Mouse (Mus musculus) erythroid progenitor cell, adult 5-6 weeks (primary cell): ENCODE measurements around the gene Cnst. TPM values are rescaled to one million over a fixed set of nuclear protein-coding genes. Genes with fewer than 3 reads are reported as not detected.
A peak's percentile ranks its signal among the peaks of the same experiment; 100 is the strongest.

ENCODE experiments used
- ATAC-seq: replicated peaks from 2 replicates; pipeline ENCODE4 v1.8.0; 2016; ENCODE audit warnings: moderate number of reproducible peaks, mild to moderate bottlenecking, moderate TSS enrichment, inconsistent platforms; ENCODE audit not compliant: poor library complexity, low FRiP score, severe bottlenecking
- total RNA-seq, 2 experiments: library from RNA; stranded (forward) in 1 of 2; stranded (reverse) in 1 of 2; fragments of 150-400 nt in 1 of 2; fragments of 186-747, 209-891 nt in 1 of 2; gene quantifications; 2 replicates each; pipeline versions ENCODE4 v1.2.3 to v1.2.4; 2015 to 2017; ENCODE audit warnings: low replicate concordance in 2 of 2

Gene Cnst
- total RNA-seq, 2 experiments from 2014 or later, result 37.3 to 37.8 TPM

DNA sequence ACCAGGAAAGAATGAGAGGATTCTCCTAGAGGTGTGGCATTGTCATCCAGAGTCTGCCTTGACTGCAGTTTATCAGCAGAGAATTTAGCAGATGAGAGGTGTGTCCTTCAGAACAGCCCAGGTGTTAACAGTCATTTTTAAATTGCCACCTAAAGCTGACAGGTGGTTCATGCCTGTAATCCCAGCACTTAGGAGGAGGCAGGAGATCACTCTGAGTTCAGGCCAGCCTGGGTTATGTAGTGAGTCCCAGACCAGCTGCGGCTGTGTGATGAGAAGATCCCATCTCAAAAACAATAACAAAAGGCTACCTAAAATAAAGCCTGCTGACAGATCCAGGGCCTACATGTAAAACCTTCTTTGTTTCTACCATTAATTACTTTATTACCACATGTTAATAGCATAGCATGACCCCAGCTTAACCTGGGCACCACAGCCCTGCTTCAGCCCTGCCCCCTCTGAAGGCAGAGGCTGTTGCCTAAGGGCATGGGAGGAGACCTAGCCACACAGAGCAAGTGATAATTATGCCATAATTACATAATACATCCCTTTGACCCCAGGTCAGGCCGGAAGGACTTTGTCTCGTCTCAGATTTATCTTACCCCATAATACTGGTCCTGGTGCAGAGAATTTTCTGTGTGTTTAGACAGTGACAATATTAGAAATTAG, 40.4 kb downstream of the Cnst start:
- no peak for ATAC-seq

DNA sequence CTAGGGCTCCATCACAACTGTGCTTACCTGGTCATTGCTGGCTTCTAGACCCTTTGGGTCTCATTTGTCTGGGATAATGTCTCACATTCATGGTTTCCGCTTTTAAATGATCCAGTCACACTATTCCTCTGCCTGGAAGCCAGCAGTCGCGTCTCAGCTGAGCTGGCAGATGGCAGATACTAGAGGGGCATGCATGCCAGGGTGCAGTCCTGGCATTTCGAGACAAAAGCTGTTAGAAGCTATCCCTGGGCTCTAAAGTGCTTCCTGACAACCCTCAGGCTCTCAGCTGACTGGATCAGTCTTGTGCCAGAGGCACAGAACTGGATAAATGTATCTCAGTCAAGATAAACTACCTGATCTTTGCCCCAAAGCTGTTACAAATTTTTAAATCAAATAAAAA, 42.1 kb downstream of the Cnst start:
- ATAC-seq, result no peak

DNA sequence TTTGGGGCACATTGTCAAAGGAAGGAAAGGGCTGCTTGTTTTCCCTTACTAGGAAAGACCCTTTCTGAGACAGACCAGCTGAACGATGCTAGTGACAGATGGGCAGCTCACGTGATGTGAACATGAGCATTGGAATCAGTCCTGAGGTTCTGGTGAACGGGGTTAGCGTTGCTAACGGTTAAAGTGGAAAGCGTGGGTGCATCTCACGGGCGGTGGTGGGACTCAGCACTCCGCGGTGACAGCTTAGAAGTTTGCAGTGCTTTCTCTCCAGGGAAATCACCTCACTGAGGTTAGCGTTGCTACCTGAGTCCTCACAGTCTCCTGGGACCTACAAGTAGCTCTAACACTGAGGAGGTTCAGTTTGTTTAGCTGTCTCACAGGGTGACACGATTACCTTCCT, 45.5 kb downstream of the Cnst start:
- no peak for ATAC-seq

- no peak for ATAC-seq
These were observed 46.0 kb downstream of the Cnst start for GRCm38 (mm10) chr1:179592143-179592542.

- no peak for ATAC-seq
These were observed 46.8 kb downstream of the Cnst start for GRCm38 (mm10) chr1:179592972-179593371.

- no peak for ATAC-seq
These were observed 52.2 kb downstream of the Cnst start for GRCm38 (mm10) chr1:179598386-179598785.

DNA sequence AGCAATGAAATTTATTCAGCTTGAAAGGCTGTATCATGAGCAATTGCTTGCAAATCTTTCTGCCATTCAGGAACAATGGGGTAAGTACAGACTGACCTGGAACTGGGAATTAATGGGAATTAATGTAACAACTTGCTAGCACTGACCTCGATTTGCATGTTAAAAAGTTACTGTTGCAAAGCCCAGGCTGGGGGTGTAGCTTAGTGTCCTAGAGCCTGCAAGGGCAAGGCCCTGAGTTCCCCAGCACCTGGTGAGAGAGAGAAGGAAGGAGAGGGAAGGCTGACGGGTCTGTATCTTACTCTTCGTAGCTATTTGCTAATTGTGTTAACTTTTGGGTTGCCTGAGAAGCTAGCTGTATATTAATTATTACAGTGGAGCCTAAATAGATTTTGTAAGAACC, 58.4 kb downstream of the Cnst start:
- ATAC-seq, result no peak

- ATAC-seq, result no peak
These were observed 60.0 kb downstream of the Cnst start for GRCm38 (mm10) chr1:179606004-179606723.

- ATAC-seq, result no peak
These were observed 62.4 kb downstream of the Cnst start for GRCm38 (mm10) chr1:179608521-179608920.

DNA sequence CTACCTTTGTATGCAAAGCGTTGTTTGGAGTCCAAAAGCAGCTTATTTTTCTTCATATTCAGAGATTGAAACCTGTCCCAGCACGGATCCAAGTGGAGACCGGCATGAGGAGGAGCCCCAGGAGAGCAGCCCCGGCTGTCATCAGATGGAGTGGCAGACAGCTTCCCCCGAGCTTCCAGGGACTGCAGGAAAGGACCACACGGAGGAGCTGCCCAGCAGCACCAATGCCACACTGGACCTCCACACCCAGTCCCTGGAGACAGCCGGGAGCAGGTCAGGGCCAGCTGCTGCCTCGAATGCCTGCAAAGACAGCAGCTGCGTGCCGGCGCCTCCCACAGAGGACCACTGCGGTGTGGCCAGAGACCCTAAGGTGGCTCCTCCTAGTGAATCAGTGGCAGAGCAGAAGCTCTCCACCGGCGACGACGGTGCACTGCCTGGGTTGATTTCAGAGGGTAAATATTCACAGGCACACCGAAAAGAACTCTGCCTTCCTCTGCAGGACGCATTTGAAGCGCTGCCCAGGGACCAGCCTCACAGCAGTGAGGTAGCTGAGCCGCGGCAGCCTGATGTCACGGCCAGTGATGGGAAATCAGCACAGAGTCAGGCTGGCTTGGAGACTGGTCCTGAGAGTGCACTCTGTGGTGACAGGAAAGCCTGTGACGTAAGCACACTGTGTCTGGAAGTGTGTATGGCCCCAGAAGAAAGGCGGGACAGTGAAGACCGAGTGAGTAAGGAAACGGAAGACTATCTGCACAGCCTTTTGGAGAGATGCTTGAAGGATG, 63.7 kb downstream of the Cnst start:
- ATAC-seq, result no peak

DNA sequence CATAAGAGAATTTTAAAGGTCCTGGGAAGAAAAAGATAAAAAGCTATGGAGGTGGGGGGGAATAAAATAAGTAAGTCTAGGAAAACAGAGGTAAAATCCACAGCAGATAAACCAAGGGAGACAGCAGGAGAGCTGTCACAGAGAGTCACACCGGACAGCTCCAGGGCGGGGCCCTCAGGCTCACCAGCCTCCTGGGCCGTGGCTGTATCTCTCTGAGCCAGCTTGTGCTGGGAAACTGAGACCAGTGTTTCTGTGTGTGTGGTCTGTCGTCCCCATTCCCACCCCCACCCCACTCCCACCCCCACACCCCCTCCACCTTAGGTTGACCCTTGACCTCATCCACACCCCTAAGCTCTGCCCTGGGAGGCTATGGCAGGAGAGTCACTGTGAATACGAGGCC, 65.0 kb downstream of the Cnst start:
- no peak for ATAC-seq

GRCm38 (mm10) chr1:179612418-179612817, 66.2 kb downstream of the Cnst start:
- ATAC-seq, result no peak

DNA sequence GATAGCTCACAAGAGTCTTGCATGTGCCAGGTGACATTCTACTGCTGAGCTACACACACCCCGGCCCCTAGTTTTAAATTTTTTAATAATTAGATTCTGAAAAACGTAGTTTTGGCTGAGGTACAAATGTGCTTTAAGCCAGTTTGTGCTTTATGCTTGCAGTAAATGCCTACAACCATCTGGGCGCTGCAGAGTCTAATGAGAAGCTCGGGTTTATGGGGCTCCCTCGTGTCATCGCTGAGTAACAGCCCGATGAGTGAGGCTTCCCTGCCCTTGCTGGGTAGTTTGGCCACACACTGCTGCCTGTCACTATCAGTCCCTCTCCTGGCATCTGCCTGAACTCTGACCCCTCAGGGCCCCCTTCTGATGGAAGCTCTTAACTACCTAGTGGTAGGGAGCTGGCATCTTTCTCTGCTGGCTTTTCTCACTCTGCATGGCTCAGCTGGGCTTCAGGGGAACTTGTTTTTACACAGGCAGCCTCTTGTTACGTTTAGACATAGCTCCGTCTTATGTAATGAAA, 66.9 kb downstream of the Cnst start:
- no peak for ATAC-seq

DNA sequence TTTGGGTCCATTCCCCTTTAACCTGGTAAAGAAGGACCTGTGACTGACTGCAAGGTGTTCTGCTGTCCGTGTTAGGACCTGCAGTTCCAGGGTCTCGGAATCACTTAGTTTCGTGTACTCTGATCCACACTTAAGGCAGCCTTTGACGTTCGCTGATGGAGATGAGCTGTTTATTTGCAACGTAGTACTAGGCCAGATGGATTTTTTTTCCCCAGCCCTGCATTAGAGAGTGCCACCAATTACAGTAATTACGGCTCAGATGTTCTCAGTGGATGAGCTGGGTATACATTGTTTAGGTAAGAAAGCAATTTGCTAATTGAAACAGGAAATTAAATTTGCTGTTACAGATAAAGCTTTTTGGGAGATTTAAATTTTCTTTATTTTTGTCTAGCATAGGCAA, 71.3 kb downstream of the Cnst start:
- no peak for ATAC-seq

DNA sequence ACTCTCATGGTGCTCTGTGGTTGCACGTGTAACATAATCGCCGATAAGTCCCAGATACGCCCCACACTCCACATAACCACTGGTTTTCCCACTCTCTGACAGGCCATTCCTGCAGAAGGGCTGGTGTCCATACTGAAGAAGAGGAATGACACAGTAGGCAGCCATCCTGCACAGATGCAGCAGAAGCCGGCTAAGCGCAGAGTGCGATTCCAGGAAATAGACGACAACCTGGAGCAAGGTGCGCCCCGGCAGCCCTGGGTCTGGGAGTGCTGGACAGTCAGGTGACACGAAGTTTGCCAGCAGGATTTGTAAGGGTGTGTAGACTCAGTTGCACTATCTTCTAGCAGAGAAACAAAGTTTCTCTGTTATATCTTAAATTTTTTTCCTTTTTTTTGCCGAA, 76.5 kb downstream of the Cnst start:
- no peak for ATAC-seq

DNA sequence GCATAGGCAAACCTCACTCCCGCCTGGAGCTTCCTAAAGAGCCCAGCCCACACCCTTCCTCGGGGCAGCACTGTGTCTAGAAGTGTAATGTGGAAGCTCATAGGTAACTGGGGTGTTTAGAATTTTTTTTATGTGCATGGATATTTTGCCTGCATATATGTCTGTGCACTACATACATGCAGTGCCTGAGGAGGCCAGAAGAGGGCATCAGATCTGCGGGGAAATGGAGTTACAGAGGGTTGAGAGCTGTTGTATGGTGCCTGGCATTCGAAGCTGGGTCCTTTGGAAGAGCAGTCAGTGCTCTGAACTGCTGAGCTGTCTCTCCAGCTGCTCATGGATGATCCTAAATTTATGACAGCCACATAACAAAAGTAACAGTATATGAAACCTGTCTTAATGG, 77.5 kb downstream of the Cnst start:
- 0 out of 2 replicates have a peak, but pooled peaks have one; percentile 53 for ATAC-seq

- ATAC-seq, result 0 out of 2 replicates have a peak, but pooled peaks have one; percentile 51
These were observed 78.2 kb downstream of the Cnst start for GRCm38 (mm10) chr1:179624354-179624753.

GRCm38 (mm10) chr1:179627855-179628254, 81.7 kb downstream of the Cnst start:
- no peak for ATAC-seq

GRCm38 (mm10) chr1:179628438-179629106, 82.4 kb downstream of the Cnst start:
- ATAC-seq, result no peak

GRCm38 (mm10) chr1:179629276-179629675, 83.1 kb downstream of the Cnst start:
- no peak for ATAC-seq
